Mouse (Mus musculus): ENCODE data around the gene Ehbp1.

The Ehbp1 gene

GRCm38 (mm10) chr11:22198406-22198805, 143.7 kb downstream of the Ehbp1 start:
- DNase-seq (ENCODE audit: extremely low read depth, low read depth) = no peak

- DNase-seq (ENCODE audit: extremely low read depth, low read depth) = no peak
Observed at GRCm38 (mm10) chr11:22197935-22198334, 144.2 kb downstream of the Ehbp1 start.

GRCm38 (mm10) chr11:22196776-22197175, 145.3 kb downstream of the Ehbp1 start:
- DNase-seq (ENCODE audit: extremely low read depth, low read depth) = no peak

- DNase-seq (ENCODE audit: extremely low read depth, low read depth) = no peak
Observed at GRCm38 (mm10) chr11:22194607-22195006, 147.5 kb downstream of the Ehbp1 start.

GRCm38 (mm10) chr11:22190576-22190975, 151.5 kb downstream of the Ehbp1 start:
- peak; percentile 14 for DNase-seq (ENCODE audit: extremely low read depth, low read depth)

GRCm38 (mm10) chr11:22189970-22190369, 152.1 kb downstream of the Ehbp1 start:
- DNase-seq (ENCODE audit: extremely low read depth, low read depth) = no peak

- peak; percentile 52 for DNase-seq (ENCODE audit: extremely low read depth, low read depth)
Observed at GRCm38 (mm10) chr11:22181530-22182501, 160.3 kb downstream of the Ehbp1 start.

- DNase-seq (ENCODE audit: extremely low read depth, low read depth) = no peak
Observed at GRCm38 (mm10) chr11:22180146-22180545, 161.9 kb downstream of the Ehbp1 start.

GRCm38 (mm10) chr11:22178569-22178968, 163.5 kb downstream of the Ehbp1 start:
- peak; percentile 37 for DNase-seq (ENCODE audit: extremely low read depth, low read depth)

- no peak for DNase-seq (ENCODE audit: extremely low read depth, low read depth)
Observed at GRCm38 (mm10) chr11:22174311-22174710, 167.8 kb downstream of the Ehbp1 start.

GRCm38 (mm10) chr11:22170962-22171638, 171.0 kb downstream of the Ehbp1 start:
- DNase-seq (ENCODE audit: extremely low read depth, low read depth) = peak; percentile 23

- DNase-seq (ENCODE audit: extremely low read depth, low read depth) = no peak
Observed at GRCm38 (mm10) chr11:22157882-22158281, 184.2 kb downstream of the Ehbp1 start.

- no peak for DNase-seq (ENCODE audit: extremely low read depth, low read depth)
Observed at GRCm38 (mm10) chr11:22156182-22156581, 185.9 kb downstream of the Ehbp1 start.

- DNase-seq (ENCODE audit: extremely low read depth, low read depth) = no peak
Observed at GRCm38 (mm10) chr11:22155366-22156095, 186.6 kb downstream of the Ehbp1 start.

GRCm38 (mm10) chr11:22154501-22155294, 187.4 kb downstream of the Ehbp1 start:
- DNase-seq (ENCODE audit: extremely low read depth, low read depth) = no peak

GRCm38 (mm10) chr11:22140737-22141136, 201.4 kb downstream of the Ehbp1 start:
- DNase-seq (ENCODE audit: extremely low read depth, low read depth) = no peak

- DNase-seq (ENCODE audit: extremely low read depth, low read depth) = no peak
Observed at GRCm38 (mm10) chr11:22138466-22138865, 203.6 kb downstream of the Ehbp1 start.

GRCm38 (mm10) chr11:22125188-22125587, 216.9 kb downstream of the Ehbp1 start:
- DNase-seq (ENCODE audit: extremely low read depth, low read depth) = no peak

- no peak for DNase-seq (ENCODE audit: extremely low read depth, low read depth)
Observed at GRCm38 (mm10) chr11:22118853-22119252, 223.2 kb downstream of the Ehbp1 start.

GRCm38 (mm10) chr11:22112161-22112560, 229.9 kb downstream of the Ehbp1 start:
- no peak for DNase-seq (ENCODE audit: extremely low read depth, low read depth)

- DNase-seq (ENCODE audit: extremely low read depth, low read depth) = no peak
Observed at GRCm38 (mm10) chr11:22089346-22089745, 252.7 kb downstream of the Ehbp1 start.

All from MEL-GATA-1-ER (cell line).